Comparison of ENCODE assay signal across 1 mouse cellular context in genomic region chr11:120720450-120720849, GRCm38 (mm10).
TF ChIP-seq lines count a peak whose summit lies in the region.

No protein-coding gene starts in this region.

TF ChIP-seq in myocyte, 11 proteins besides CTCF, POLR2A, EP300 and RAD21 (continued from another document):
- no peak for TF ChIP-seq TCF12 (IDR thresholded peaks at IDR 0.05; ENCODE audit: insufficient read depth, poor library complexity, severe bottlenecking)
- TF ChIP-seq USF1 (IDR thresholded peaks at IDR 0.05; ENCODE audit: low read depth), result no peak
